Mouse (Mus musculus) adrenal gland, postnatal 4 days (tissue): ENCODE results near the gene St6galnac6. TPM values are rescaled to one million over a fixed set of nuclear protein-coding genes. Genes with fewer than 3 reads are reported as not detected.

Experiments used
- DNase-seq, 2 experiments: peaks; one replicate each; pipeline ENCODE4 v3.0.0; 2021 to 2022; ENCODE audit warnings: low spot score in 2 of 2, mixed read lengths in 2 of 2
- microRNA-seq: library from miRNA; unstranded; fragments of <30 nt; microRNA quantifications from one replicate; pipeline ENCODE4 v1.2.0, GENCODE M21; 2021
- total RNA-seq, 2 experiments: library from RNA; stranded (reverse); gene quantifications; 2 replicates each; pipeline ENCODE4 v1.2.3; 2021

The St6galnac6 gene
- total RNA-seq, 2 experiments from 2014 or later, result 53.0 to 58.0 TPM

DNA sequence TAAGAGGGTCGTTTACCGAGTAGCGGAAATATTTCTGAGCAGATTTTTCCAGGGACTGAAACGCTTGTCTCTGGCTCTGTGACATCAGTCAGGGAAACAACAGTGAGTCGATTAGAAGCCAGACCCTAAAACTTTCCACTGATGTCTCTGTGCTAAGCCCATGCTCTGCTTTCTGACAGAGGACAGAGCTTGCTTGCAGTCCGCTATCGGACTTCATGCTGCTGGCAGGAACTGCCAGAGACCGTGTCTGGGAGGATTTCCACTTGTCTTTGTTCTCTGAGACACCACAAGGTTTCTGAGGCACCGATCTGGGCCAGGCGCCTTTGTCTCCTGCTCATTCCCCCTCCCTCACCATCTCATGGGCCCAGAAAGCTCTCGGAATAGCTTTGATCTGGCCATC, 68.3 kb downstream of the St6galnac6 start:
- no peak for DNase-seq

DNA sequence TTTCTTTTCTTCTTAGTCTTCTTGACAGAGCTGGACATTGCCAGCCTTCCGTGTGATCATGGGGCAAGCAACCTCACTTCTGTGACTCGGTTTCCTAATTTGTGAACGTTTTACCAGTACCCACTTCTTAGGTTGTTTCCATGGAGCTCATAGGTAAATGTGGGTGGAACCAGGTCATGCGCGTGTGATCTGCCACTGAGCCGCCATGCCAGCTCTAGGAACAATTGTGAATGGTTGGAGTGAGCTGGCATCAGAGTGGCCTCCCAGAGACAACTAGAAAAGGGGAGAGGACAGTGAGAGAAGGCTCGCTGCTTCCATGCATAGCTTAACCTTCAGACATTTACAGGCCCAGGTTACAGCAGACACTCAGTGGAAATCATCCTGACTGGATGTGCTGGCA, 68.7 kb downstream of the St6galnac6 start:
- no peak for DNase-seq

DNA sequence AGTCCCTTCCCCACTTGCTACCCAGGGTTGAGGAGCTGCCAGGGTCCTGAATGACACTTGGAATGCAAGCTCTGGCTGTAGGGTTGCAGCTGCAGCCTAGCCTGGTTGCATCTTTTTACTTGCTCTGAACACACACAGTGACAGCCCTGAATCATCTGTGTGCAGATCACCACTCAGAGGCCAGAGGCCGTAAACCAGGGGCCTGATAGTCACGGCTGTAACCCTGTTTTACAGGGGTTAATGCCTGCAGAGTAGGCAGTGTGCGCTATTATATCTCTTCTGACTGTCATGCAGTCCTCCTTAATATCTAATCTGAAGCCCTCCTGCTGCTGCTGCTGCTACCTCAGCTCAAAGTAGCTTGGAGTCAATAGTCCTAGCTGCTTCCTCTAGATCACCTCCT, 70.4 kb downstream of the St6galnac6 start:
- DNase-seq, result no peak

Small RNAs within 50 kb of the gene (microRNA-seq; reads per million reads assigned to microRNA genes)
- not detected for gene Mir1954

Other genes starting within 250 kb of the St6galnac6 start
- gene Ciz1, start 247.4 kb upstream of the St6galnac6 start, total RNA-seq, result 100 to 1,000 TPM in 1 of 2 experiments, 10 to 100 TPM in 1; 97.7 to 106 TPM
- 10 to 100 TPM; 41.3 to 43.4 TPM for gene Dnm1, start 246.4 kb upstream of the St6galnac6 start, total RNA-seq
- gene 1110008P14Rik, start 217.8 kb upstream of the St6galnac6 start, total RNA-seq, result 100 to 1,000 TPM in 1 of 2 experiments, 10 to 100 TPM in 1; 94.9 to 121 TPM
- gene Lcn2, start 211.5 kb upstream of the St6galnac6 start, total RNA-seq, result 10 to 100 TPM; 11.5 to 33.6 TPM
- gene Ptges2, start 203.8 kb upstream of the St6galnac6 start, total RNA-seq, result 10 to 100 TPM; 49.2 to 60.7 TPM
- gene Naif1, start 149.3 kb upstream of the St6galnac6 start, total RNA-seq, result 1 to 10 TPM; 4.1 to 4.2 TPM
- 10 to 100 TPM; 28.0 to 33.7 TPM for gene Slc25a25, start 148.3 kb upstream of the St6galnac6 start, total RNA-seq
- gene Fam102a, start 64.4 kb upstream of the St6galnac6 start, total RNA-seq, result 10 to 100 TPM; 36.6 to 38.0 TPM
- gene Dpm2, start 28.9 kb upstream of the St6galnac6 start, total RNA-seq, result 10 to 100 TPM; 61.9 to 64.5 TPM
- under 1 TPM; 0.31 to 0.73 TPM for gene Pip5kl1, start 24.9 kb upstream of the St6galnac6 start, total RNA-seq
- gene 9430097D07Rik, start 24.0 kb upstream of the St6galnac6 start, total RNA-seq, result not detected
- 10 to 100 TPM; 16.4 to 19.4 TPM for gene St6galnac4, start 12.6 kb upstream of the St6galnac6 start, total RNA-seq
- gene Ak1, start 22.0 kb downstream of the St6galnac6 start, total RNA-seq, result 10 to 100 TPM; 53.4 to 68.7 TPM
- 100 to 1,000 TPM in 1 of 2 experiments, 10 to 100 TPM in 1; 97.4 to 103 TPM for gene Eng, start 46.9 kb downstream of the St6galnac6 start, total RNA-seq
- gene Fpgs, start 104.4 kb downstream of the St6galnac6 start, total RNA-seq, result 10 to 100 TPM; 33.2 to 36.2 TPM
- gene Cdk9, start 113.4 kb downstream of the St6galnac6 start, total RNA-seq, result 100 to 1,000 TPM; 102 to 105 TPM
- 10 to 100 TPM; 32.3 to 32.9 TPM for gene Sh2d3c, start 121.3 kb downstream of the St6galnac6 start, total RNA-seq
- gene 6330409D20Rik, start 141.3 kb downstream of the St6galnac6 start, total RNA-seq, result under 1 TPM in 1 of 2 experiments, not detected in 1; 0.28 TPM
- gene Tor2a, start 157.5 kb downstream of the St6galnac6 start, total RNA-seq, result 10 to 100 TPM; 31.5 to 36.5 TPM
- under 1 TPM in 1 of 2 experiments, not detected in 1; 0.23 TPM for gene Ttc16, start 175.9 kb downstream of the St6galnac6 start, total RNA-seq
- 1 to 10 TPM; 4.0 to 5.2 TPM for gene Ptrh1, start 176.1 kb downstream of the St6galnac6 start, total RNA-seq
- not detected for gene Cfap157, start 184.7 kb downstream of the St6galnac6 start, total RNA-seq
- gene Stxbp1, start 247.5 kb downstream of the St6galnac6 start, total RNA-seq, result 10 to 100 TPM; 42.5 to 48.7 TPM